Mouse (Mus musculus) CH12.LX (cell line): ENCODE results near the gene Dntt.

Source experiments
- CTCF ChIP-seq, 2 experiments: IDR thresholded peaks in 1 of 2; conservative IDR thresholded peaks in 1 of 2; 2 replicates each; pipeline ENCODE4 v1.5.1; 2011 to 2012; ENCODE audit warnings: low read depth in 2 of 2, low read length in 2 of 2, improper control_type of control experiment in 1 of 2, inconsistent platforms in 1 of 2, mild to moderate bottlenecking in 1 of 2, moderate library complexity in 1 of 2
- TBP ChIP-seq: conservative IDR thresholded peaks from 2 replicates; pipeline ENCODE4 v1.6.1; 2011; ENCODE audit warnings: low read depth, low read length, improper control_type of control experiment

DNA sequence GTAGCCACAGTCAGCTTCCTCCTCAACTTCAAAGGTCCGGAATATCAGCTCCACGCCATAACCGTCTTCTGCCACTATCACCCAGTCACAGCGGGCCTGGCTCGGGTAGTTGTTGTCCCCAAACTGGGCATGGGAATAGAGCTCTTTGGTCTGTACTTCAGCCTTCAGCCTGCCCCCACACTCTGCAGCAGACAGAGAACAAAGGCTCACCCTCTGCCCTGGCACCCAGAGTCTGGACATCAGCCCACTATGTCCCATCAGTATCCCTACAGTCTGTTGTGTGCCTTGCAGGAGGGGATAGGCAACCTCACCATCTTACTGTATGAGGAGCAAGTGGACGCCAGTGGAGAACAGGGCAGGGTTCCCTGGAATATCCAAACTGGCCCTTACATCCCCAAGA, 57.2 kb downstream of the Dntt start:
- no peak for TF ChIP-seq CTCF (conservative IDR thresholded peaks at IDR 0.05 in 1 of 2, IDR thresholded peaks at IDR 0.05 in 1 of 2; ENCODE audit: low read depth in 2 of 2, low read length in 2 of 2)
- TF ChIP-seq TBP: no peak
